Mouse (Mus musculus) kidney, adult 2 months (tissue): ENCODE results near the gene Cltc.

Experiments used
- CTCF ChIP-seq: fragments of 200-500 bp; conservative IDR thresholded peaks from 2 replicates; pipeline ENCODE4 v1.5.1; 2011; ENCODE audit warnings: low read depth, mild to moderate bottlenecking, control low read depth, low read length, moderate library complexity, mixed read lengths; ENCODE audit not compliant: insufficient read depth, insufficient read length
- POLR2A ChIP-seq: fragments of 200-500 bp; IDR thresholded peaks from one replicate; pipeline ENCODE4 v1.6.1; 2011; ENCODE audit warnings: low read depth, low read length, control low read depth

DNA sequence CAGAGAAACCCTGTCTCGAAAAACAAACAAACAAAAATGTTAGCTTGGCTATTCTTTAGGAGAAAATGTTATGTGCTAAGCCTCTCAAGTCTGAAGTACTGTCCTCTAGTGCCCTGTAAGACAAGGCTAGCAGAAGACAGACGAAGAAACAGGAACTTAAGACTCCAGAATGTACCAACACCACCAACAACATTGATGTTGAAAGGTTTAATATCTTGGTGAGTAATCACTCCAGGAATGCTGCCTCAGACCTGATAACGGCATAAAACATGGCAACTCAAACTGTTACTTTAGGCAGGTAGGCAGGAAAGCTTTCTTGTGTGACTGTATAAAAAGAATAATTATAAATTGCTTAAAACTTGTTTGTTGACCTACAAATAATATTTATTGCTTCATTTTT is 33.4 kb downstream of the Cltc start:
- TF ChIP-seq CTCF (no peak), POLR2A (no peak)
